Mouse (Mus musculus): ENCODE data around the gene Rhox7a. TPM values are rescaled to one million over a fixed set of nuclear protein-coding genes. Genes with fewer than 3 reads are reported as not detected.

The Rhox7a gene
- total RNA-seq (2023): not detected in 2 replicates

GRCm38 (mm10) chrX:37831386-37831785 is at the start of gene Rhox7a:
TSS of gene Rhox7a (plus strand) at chrX:37831686.

DNA sequence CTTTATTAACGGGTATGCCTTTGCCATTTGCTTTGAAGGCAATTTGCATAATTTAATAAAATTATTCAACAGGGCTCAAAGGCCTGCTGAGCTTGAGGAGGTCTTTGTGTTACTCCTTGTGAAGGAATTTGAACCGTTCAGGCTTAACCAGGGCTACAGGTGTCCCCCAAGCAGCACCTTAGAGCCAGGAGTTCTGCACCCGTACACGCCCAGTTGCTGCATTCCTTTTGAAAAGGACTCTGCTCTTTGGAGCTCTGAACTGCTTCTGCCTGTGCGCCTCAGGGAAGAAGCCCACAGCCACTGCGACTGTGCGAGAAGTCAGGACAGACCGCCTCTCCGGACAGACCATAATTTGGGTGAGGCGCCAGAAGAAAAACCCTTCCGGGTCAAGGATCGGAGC is 4.9 kb upstream of the Rhox7a start, which contains the start of gene Rhox6:
Rhox6 (plus strand) TSS at position 301 of the 400 bp plus-strand sequence.

DNA sequence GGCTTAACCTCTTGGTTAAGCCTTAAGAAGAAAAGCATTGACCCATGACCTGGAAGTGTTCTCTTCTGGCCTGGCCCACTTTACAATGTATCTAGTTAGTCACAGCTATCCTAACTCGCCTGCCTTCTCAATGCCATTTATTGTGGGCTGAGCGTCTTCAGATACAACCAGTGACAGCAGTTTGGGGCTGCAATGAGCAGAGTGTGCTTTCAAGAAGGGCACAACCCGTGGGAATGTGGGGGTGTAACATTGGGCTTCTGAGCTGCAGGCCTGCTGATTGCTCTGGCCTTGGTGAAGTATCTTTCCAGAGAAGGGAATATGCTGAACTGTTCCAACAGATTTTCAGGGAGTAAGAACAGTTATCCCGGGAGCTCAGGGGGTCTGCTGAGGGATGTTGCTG is 47.4 kb downstream of the Rhox7a start, which contains the start of gene Rhox8:
Rhox8 (minus strand) TSS at position 101 of the 400 bp plus-strand sequence.

Other genes starting within 250 kb of the Rhox7a start
- not detected in 2 replicates for gene Rhox4f, start 224.0 kb upstream of the Rhox7a start, total RNA-seq (2023)
- not detected in 2 replicates for gene Rhox3g, start 203.1 kb upstream of the Rhox7a start, total RNA-seq (2023)
- not detected in 2 replicates for gene Rhox2g, start 188.2 kb upstream of the Rhox7a start, total RNA-seq (2023)
- not detected in 2 replicates for gene Rhox4g, start 180.4 kb upstream of the Rhox7a start, total RNA-seq (2023)
- gene Rhox3h, start 162.9 kb upstream of the Rhox7a start, total RNA-seq (2023): not detected in 2 replicates
- not detected in 2 replicates for gene Rhox2h, start 158.4 kb upstream of the Rhox7a start, total RNA-seq (2023)
- not detected in 2 replicates for gene Rhox5, start 26.8 kb upstream of the Rhox7a start, total RNA-seq (2023)
- not detected in 2 replicates for gene Rhox6, start 4.8 kb upstream of the Rhox7a start, total RNA-seq (2023)
- gene Rhox8, start 47.3 kb downstream of the Rhox7a start, total RNA-seq (2023): not detected in 2 replicates
- not detected in 2 replicates for gene Rhox7b, start 65.5 kb downstream of the Rhox7a start, total RNA-seq (2023)
- not detected in 2 replicates for gene Rhox9, start 70.1 kb downstream of the Rhox7a start, total RNA-seq (2023)
- gene Btg1-ps1, start 187.1 kb downstream of the Rhox7a start, total RNA-seq (2023): not detected in 2 replicates
- gene Btg1-ps2, start 211.4 kb downstream of the Rhox7a start, total RNA-seq (2023): not detected in 2 replicates
- gene Rhox10, start 234.8 kb downstream of the Rhox7a start, total RNA-seq (2023): not detected in 2 replicates

Measured in neutrophil, adult 65 days (primary cell).